17 mouse cellular contexts compared by ENCODE assay signal in the genomic region with DNA sequence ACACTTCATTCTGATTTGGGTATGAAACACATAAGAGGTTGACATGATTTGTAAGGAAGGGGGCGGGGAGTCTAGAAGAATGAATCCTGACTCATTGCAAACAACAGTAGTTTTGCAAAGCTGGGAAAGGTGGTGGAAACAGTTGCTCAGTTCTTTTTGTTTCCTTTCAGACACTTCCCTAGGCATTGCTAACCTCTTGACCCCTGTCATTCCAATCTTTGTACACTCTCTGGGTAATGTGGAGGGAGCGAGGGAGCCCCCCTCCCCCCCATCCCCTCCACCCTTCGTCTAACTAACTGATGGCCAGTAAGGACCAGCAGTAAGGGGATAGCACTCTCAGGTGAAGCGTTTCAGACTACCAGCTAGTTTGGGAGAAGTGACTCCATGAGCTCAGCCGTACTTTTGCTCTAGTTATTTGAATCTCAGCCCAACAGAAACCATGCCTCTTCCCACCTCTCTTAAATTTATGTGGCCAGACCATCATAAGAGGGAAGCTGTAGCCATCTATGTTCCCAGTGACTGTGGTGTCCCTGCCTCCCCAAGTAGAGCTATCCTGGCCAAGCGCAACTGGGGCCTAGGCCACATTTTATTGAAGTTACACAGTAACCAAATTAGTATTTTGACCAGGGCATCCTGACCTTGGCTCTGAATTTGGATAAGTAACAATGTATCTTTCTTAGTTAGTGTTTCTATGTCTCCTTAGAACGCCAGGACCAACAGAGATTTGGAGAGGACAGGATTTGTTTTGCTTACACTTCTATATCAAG. TPM values are rescaled to one million over a fixed set of nuclear protein-coding genes. Genes with fewer than 3 reads are reported as not detected.
A peak's percentile ranks its signal among the peaks of the same experiment; 100 is the strongest.
DNase-seq lines count a peak whose midpoint lies in the region; ATAC-seq and TF ChIP-seq lines count a peak whose summit lies in the region.
"Had no signal": no experiment of that assay in that cellular context is flagged by ENCODE, and none has a peak within 500 bp of the region (broad histone marks: within the 10 kb centered on the region; RNA-seq: fewer than 3 reads in every experiment).

No protein-coding gene starts in this region.

- no peak overlapping the region for H3K4me2 ChIP-seq in hindbrain, embryonic 11.5 days (replicated peaks; ENCODE audit: low read depth, low read length)
- H3K4me2 ChIP-seq in hindbrain, embryonic 16.5 days (ENCODE audit: low read length) = no peak overlapping the region
- no peak overlapping the region for H3K4me2 ChIP-seq in stomach, postnatal 0 days (replicated peaks; ENCODE audit: low read depth)
- H3K4me2 ChIP-seq: limb, embryonic 15.5 days; midbrain, embryonic 15.5 days had no signal

- no peak overlapping the region for H3K9ac ChIP-seq in hindbrain, embryonic 11.5 days (ENCODE audit: low read depth, low read length)
- no peak overlapping the region for H3K9ac ChIP-seq in hindbrain, embryonic 16.5 days (ENCODE audit: low read depth, low read length)
- H3K9ac ChIP-seq in stomach, postnatal 0 days (ENCODE audit: low read length) = no peak overlapping the region
- H3K9ac ChIP-seq: intestine, embryonic 15.5 days; limb, embryonic 15.5 days; midbrain, embryonic 15.5 days had no signal

- ATAC-seq in hindbrain, embryonic 11.5 days (ENCODE audit: low FRiP score) = no peak
- no peak for ATAC-seq in hindbrain, embryonic 16.5 days
- no peak for ATAC-seq in stomach, postnatal 0 days (ENCODE audit: low FRiP score, low TSS enrichment)
- ATAC-seq: intestine, embryonic 15.5 days; midbrain, embryonic 15.5 days had no signal

- TF ChIP-seq EP300 in stomach, postnatal 0 days (optimal IDR thresholded peaks at IDR 0.05) = no peak

- TF ChIP-seq CTCF in stomach, postnatal 0 days (IDR thresholded peaks at IDR 0.05; ENCODE audit: low read depth) = no peak

- no peaks in the 10 kb centered on the region for H3K27me3 ChIP-seq in hindbrain, embryonic 11.5 days (ENCODE audit: control insufficient read depth, insufficient read depth, low read length)
- no peaks in the 10 kb centered on the region for H3K27me3 ChIP-seq in hindbrain, embryonic 16.5 days (replicated peaks; ENCODE audit: control insufficient read depth, insufficient read depth, low read length)
- H3K27me3 ChIP-seq in stomach, postnatal 0 days (ENCODE audit: control insufficient read depth, insufficient read depth, low read length) = no peaks in the 10 kb centered on the region
- H3K27me3 ChIP-seq: intestine, embryonic 15.5 days; limb, embryonic 15.5 days; midbrain, embryonic 15.5 days had no signal

- H3K36me3 ChIP-seq in hindbrain, embryonic 11.5 days (ENCODE audit: control insufficient read depth, insufficient read depth, low read length) = no peaks in the 10 kb centered on the region
- H3K36me3 ChIP-seq in hindbrain, embryonic 16.5 days (ENCODE audit: control insufficient read depth, insufficient read depth, low read length) = no peaks in the 10 kb centered on the region
- no peaks in the 10 kb centered on the region for H3K36me3 ChIP-seq in stomach, postnatal 0 days (ENCODE audit: control insufficient read depth, insufficient read depth, low read length)
- H3K36me3 ChIP-seq: intestine, embryonic 15.5 days; limb, embryonic 15.5 days; midbrain, embryonic 15.5 days had no signal

- whole genome bisulfite sequencing in hindbrain, embryonic 11.5 days = 41% methylated on average over 7 of the region's 7 CpGs
- 51% methylated on average over 7 of the region's 7 CpGs for WGBS in hindbrain, embryonic 16.5 days
- 63% methylated on average over 7 of the region's 7 CpGs for WGBS in stomach, postnatal 0 days

- DNase-seq in hindbrain, embryonic 11.5 days (ENCODE audit: low spot score) = peak; percentile 17
- peak; percentile 56 for DNase-seq in testis, postnatal 14 days (ENCODE audit: low spot score)
- no peak for DNase-seq in testis, postnatal 10 days (ENCODE audit: low spot score)
- peak; percentile 24 for DNase-seq in kidney, postnatal 10 days
- no peak for DNase-seq in frontal cortex, postnatal 36 days (ENCODE audit: low spot score in 2 of 2)
- no peak for DNase-seq in stomach, postnatal 0 days (ENCODE audit: low spot score)
- DNase-seq in left cerebral cortex, postnatal 14 days (ENCODE audit: low spot score in 2 of 2) = no peak
- DNase-seq: adrenal gland, postnatal 10 days; cerebellum, postnatal 25 days; heart, postnatal 36 days; lung, postnatal 10 days; right cerebral cortex, postnatal 14 days; thymus, postnatal 14 days had no signal

- no peak overlapping the region for H3K27ac ChIP-seq in hindbrain, embryonic 11.5 days (ENCODE audit: low read depth, low read length)
- no peak overlapping the region for H3K27ac ChIP-seq in hindbrain, embryonic 16.5 days (ENCODE audit: low read depth, low read length)
- H3K27ac ChIP-seq in stomach, postnatal 0 days (replicated peaks) = no peak overlapping the region
- H3K27ac ChIP-seq: intestine, embryonic 15.5 days; limb, embryonic 15.5 days; midbrain, embryonic 15.5 days had no signal

- H3K4me3 ChIP-seq in hindbrain, embryonic 11.5 days (ENCODE audit: low read depth, low read length) = no peak overlapping the region
- no peak overlapping the region for H3K4me3 ChIP-seq in hindbrain, embryonic 16.5 days (ENCODE audit: low read length)
- H3K4me3 ChIP-seq in stomach, postnatal 0 days (ENCODE audit: low read depth, low read length) = no peak overlapping the region
- H3K4me3 ChIP-seq: intestine, embryonic 15.5 days; limb, embryonic 15.5 days; midbrain, embryonic 15.5 days had no signal

- no peaks in the 10 kb centered on the region for H3K4me1 ChIP-seq in hindbrain, embryonic 11.5 days (replicated peaks; ENCODE audit: control insufficient read depth, insufficient read depth, low read length)
- peaks cover 2% of the 10 kb centered on the region for H3K4me1 ChIP-seq in hindbrain, embryonic 16.5 days (ENCODE audit: control insufficient read depth, insufficient read depth, low read depth, low read length)
- no peaks in the 10 kb centered on the region; the same call in 1 of the 2 replicates for H3K4me1 ChIP-seq in stomach, postnatal 0 days (replicated peaks; ENCODE audit: control insufficient read depth, insufficient read depth)

- H3K9me3 ChIP-seq in hindbrain, embryonic 11.5 days (ENCODE audit: control insufficient read depth, low read length) = no peaks in the 10 kb centered on the region
- no peaks in the 10 kb centered on the region for H3K9me3 ChIP-seq in hindbrain, embryonic 16.5 days (ENCODE audit: control insufficient read depth, low read length)
- no peaks in the 10 kb centered on the region for H3K9me3 ChIP-seq in stomach, postnatal 0 days (ENCODE audit: control insufficient read depth, low read length)
- H3K9me3 ChIP-seq: intestine, embryonic 15.5 days; limb, embryonic 15.5 days; midbrain, embryonic 15.5 days had no signal

- intact Hi-C loops in left cerebral cortex, postnatal 14 days (cut with DNase I) = no loop called here

RNA-seq across cellular contexts. Expression of a gene that starts 27.6 kb away (rescaled TPM):
- 11.1 and 13.7 TPM in 2 replicates for polyA plus RNA-seq in hindbrain, embryonic 11.5 days (2014; fragmentation: Nextera tagmentation; extraction: Ambion mirVana)
- 7.8 and 8.9 TPM in 2 replicates for polyA plus RNA-seq in hindbrain, embryonic 16.5 days (2015; fragmentation: Nextera tagmentation; extraction: Ambion mirVana)
- polyA plus RNA-seq in stomach, postnatal 0 days (2015; fragmentation: Nextera tagmentation; extraction: Ambion mirVana) = 10.6 and 11.9 TPM in 2 replicates
- total RNA-seq in left cerebral cortex, postnatal 14 days (2021) = 10 to 100 TPM; 12.8 to 13.5 TPM

Comparison
In these comparisons a context has a peak if more than half of its experiments do, and no peak if none do; other contexts are left out.
1. DNase-seq: peak in hindbrain, embryonic 11.5 days (single experiment), testis, postnatal 14 days (single experiment) and kidney, postnatal 10 days (single experiment); none in testis, postnatal 10 days (single experiment), frontal cortex, postnatal 36 days (0 of 2), stomach, postnatal 0 days (single experiment) and left cerebral cortex, postnatal 14 days (0 of 2).